Mouse (Mus musculus): ENCODE measurements around the gene Defa35. TPM values are rescaled to one million over a fixed set of nuclear protein-coding genes. Genes with fewer than 3 reads are reported as not detected.
"Not testable (repeated sequence)": the region's sequence is repeated elsewhere in the genome, so short reads cannot be mapped to it uniquely, and the experiment has no call there.

Gene Defa35
- not detected in 2 replicates for polyA plus RNA-seq (2014; fragmentation: Nextera tagmentation; extraction: Ambion mirVana)

DNA sequence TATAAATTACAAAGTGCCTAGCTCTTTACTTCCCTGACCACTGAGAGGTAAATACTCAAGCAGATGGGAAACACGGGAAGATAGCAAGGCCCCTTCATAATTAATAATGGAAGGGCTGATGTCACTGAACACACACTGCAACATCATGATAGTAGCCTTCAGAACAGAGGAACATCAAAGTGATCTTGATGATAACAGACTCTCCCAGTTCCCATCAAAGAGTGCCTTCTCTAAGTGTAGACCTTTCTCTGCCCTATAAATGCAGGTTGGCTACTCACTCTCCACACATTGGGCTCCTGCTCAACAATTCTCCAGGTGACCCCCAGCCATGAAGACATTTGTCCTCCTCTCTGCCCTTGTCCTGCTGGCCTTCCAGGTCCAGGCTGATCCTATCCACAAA, at the start of gene Defa35:
Gene Defa35, plus strand, starts transcription at position 301 of the 400 bp plus-strand sequence.
- not testable (repeated sequence) for DNase-seq (ENCODE audit: low spot score); H3K4me3 ChIP-seq (ENCODE audit: low read depth, low read length); H3K4me1 ChIP-seq (ENCODE audit: control insufficient read depth, insufficient read depth, low read length)

DNA sequence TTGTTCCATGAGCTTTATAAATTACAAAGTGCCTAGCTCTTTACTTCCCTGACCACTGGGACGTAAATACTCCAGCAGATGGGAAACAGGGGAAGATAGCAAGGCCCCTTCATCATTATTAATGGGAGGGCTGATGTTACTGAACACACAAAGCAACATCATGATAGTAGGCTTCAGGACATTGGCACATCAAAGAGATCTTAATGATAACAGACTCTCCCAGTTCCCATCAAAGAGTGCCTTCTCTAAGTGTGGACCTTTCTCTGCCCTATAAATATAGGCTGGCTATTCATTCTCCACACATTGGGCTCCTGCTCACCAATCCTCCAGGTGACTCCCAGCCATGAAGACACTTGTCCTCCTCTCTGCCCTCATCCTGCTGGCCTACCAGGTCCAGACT, 39.6 kb upstream of the Defa35 start, which contains the start of gene Defa21:
Gene Defa21, plus strand, starts transcription at position 301 of the 400 bp plus-strand sequence.
- H3K9ac ChIP-seq (ENCODE audit: low read length); ATAC-seq (ENCODE audit: insufficient read depth, low FRiP score, low TSS enrichment); H3K4me1 ChIP-seq (ENCODE audit: control insufficient read depth, insufficient read depth, low read length); H3K36me3 ChIP-seq (ENCODE audit: control insufficient read depth, insufficient read depth, low read length); H3K9me3 ChIP-seq (ENCODE audit: control insufficient read depth, low read length); H3K4me3 ChIP-seq (ENCODE audit: low read depth, low read length); H3K27me3 ChIP-seq (ENCODE audit: control insufficient read depth, insufficient read depth, low read length); DNase-seq (ENCODE audit: low spot score); H3K4me2 ChIP-seq (ENCODE audit: low read depth); H3K27ac ChIP-seq (ENCODE audit: low read depth, low read length): not testable (repeated sequence)
- WGBS, result no CpG with 5 or more reads among the region's 1 CpGs

More for the DNA sequence above, at the start of gene Defa35:
- 68% methylated on average over 1 of the region's 1 CpGs for WGBS
- not testable (repeated sequence) for H3K27ac ChIP-seq (ENCODE audit: low read depth, low read length); H3K36me3 ChIP-seq (ENCODE audit: control insufficient read depth, insufficient read depth, low read length); H3K9ac ChIP-seq (ENCODE audit: low read length); ATAC-seq (ENCODE audit: insufficient read depth, low FRiP score, low TSS enrichment); H3K4me2 ChIP-seq (ENCODE audit: low read depth); H3K9me3 ChIP-seq (ENCODE audit: control insufficient read depth, low read length); H3K27me3 ChIP-seq (ENCODE audit: control insufficient read depth, insufficient read depth, low read length)

DNA sequence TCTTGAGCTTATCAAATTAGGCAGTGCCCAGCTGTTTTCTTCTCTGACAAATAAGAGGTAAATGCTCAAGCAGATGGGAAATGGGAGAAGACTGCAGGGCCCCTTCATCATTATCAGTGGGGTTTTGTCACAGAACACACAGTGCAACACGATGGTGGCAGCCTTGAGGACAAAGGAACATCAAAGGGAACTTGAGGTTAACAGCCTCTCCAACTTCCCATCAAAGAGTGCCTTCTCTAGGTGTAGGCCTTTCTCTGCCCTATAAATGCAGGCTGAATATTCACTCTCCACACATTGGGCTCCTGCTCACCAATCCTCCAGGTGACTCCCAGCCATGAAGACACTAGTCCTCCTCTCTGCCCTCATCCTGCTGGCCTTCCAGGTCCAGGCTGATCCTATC, 10.1 kb upstream of the Defa35 start, which contains the start of gene Defa23:
Gene Defa23, plus strand, starts transcription at position 301 of the 400 bp plus-strand sequence.
- ATAC-seq (ENCODE audit: insufficient read depth, low FRiP score, low TSS enrichment), result not testable (repeated sequence)
- WGBS, result no CpG with 5 or more reads among the region's 1 CpGs

DNA sequence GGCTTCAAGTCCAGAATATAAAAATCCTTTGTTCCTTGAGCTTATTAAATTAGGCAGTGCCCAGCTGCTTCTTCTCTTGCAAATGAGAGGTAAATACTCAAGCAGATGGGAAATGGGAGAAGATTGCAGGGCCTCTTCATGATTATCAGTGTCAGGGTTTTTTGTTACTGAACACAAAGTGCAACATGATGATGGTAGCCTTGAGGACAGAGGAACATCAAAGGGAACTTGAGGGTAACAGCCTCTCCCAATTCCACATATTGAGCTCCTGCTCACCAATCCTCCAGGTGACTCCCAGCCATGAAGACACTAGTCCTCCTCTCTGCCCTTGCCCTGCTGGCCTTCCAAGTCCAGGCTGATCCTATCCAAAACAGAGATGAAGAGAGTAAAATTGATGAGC, 19.3 kb downstream of the Defa35 start, which contains the start of gene Defa25:
Gene Defa25, plus strand, starts transcription at position 301 of the 400 bp plus-strand sequence.
- H3K27ac ChIP-seq (ENCODE audit: low read depth, low read length); H3K4me3 ChIP-seq (ENCODE audit: low read depth, low read length); H3K27me3 ChIP-seq (ENCODE audit: control insufficient read depth, insufficient read depth, low read length); DNase-seq (ENCODE audit: low spot score); H3K4me2 ChIP-seq (ENCODE audit: low read depth); H3K9me3 ChIP-seq (ENCODE audit: control insufficient read depth, low read length); H3K4me1 ChIP-seq (ENCODE audit: control insufficient read depth, insufficient read depth, low read length); H3K36me3 ChIP-seq (ENCODE audit: control insufficient read depth, insufficient read depth, low read length); H3K9ac ChIP-seq (ENCODE audit: low read length); ATAC-seq (ENCODE audit: insufficient read depth, low FRiP score, low TSS enrichment): not testable (repeated sequence)

More for the DNA sequence above, 10.1 kb upstream of the Defa35 start, which contains the start of gene Defa23:
- not testable (repeated sequence) for H3K4me2 ChIP-seq (ENCODE audit: low read depth); H3K4me3 ChIP-seq (ENCODE audit: low read depth, low read length); H3K27me3 ChIP-seq (ENCODE audit: control insufficient read depth, insufficient read depth, low read length); H3K9me3 ChIP-seq (ENCODE audit: control insufficient read depth, low read length); H3K36me3 ChIP-seq (ENCODE audit: control insufficient read depth, insufficient read depth, low read length); DNase-seq (ENCODE audit: low spot score); H3K27ac ChIP-seq (ENCODE audit: low read depth, low read length); H3K9ac ChIP-seq (ENCODE audit: low read length); H3K4me1 ChIP-seq (ENCODE audit: control insufficient read depth, insufficient read depth, low read length)

DNA sequence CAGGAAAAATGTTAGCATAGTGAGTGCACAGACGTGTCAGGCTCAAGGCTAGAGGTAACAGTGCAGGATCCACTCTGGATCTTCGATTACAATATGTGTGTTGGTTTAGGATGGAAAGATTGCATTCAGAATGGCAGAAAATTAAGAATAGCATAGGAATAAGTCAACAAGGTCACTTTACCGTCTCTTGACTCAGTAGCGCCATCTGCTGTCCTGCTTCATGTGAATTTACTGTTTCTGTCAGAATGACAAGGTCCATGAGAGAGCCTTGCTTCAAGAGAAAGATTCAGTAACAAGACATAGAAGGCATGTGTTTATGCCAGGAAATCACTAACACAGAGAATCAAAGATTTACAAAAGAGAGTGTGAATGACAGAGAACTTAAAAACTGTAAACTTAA, 28.3 kb downstream of the Defa35 start:
- ATAC-seq (ENCODE audit: insufficient read depth, low FRiP score, low TSS enrichment) (no peak), DNase-seq (ENCODE audit: low spot score) (no peak)
- Histone ChIP-seq H3K9ac (ENCODE audit: low read length) (no peak overlapping the region), H3K4me3 (ENCODE audit: low read depth, low read length) (no peak overlapping the region), H3K9me3 (ENCODE audit: control insufficient read depth, low read length) (no peaks in the 10 kb centered on the region), H3K4me2 (ENCODE audit: low read depth) (no peak overlapping the region), H3K27me3 (ENCODE audit: control insufficient read depth, insufficient read depth, low read length) (no peaks in the 10 kb centered on the region), H3K36me3 (ENCODE audit: control insufficient read depth, insufficient read depth, low read length) (no peaks in the 10 kb centered on the region), H3K4me1 (ENCODE audit: control insufficient read depth, insufficient read depth, low read length) (no peaks in the 10 kb centered on the region), H3K27ac (ENCODE audit: low read depth, low read length) (no peak overlapping the region)
- 37% methylated on average over 4 of the region's 4 CpGs for WGBS

DNA sequence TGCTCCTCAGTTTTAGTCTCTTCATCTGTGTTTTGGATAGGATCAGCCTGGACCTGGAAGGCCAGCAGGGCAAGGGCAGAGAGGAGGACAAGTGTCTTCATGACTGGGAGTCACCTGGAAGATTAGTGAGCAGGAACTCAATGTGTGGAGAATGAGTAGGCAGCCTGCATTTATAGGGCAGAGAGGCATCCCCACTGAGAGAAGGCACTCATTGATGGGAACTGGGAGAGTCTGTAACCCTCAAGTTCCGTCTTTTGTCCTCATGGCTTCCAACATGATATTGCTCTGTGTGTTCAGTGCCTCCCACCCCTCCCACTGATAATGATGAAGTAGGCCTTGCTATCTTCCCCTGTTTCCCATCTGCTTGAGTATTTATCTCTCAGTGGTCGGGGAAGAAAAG, 31.1 kb downstream of the Defa35 start, which contains the start of gene Gm14851:
Gene Gm14851, minus strand, starts transcription at position 101 of the 400 bp plus-strand sequence.
- H3K9ac ChIP-seq (ENCODE audit: low read length); DNase-seq (ENCODE audit: low spot score); H3K4me3 ChIP-seq (ENCODE audit: low read depth, low read length); H3K27ac ChIP-seq (ENCODE audit: low read depth, low read length); H3K27me3 ChIP-seq (ENCODE audit: control insufficient read depth, insufficient read depth, low read length); H3K36me3 ChIP-seq (ENCODE audit: control insufficient read depth, insufficient read depth, low read length); H3K4me2 ChIP-seq (ENCODE audit: low read depth); H3K9me3 ChIP-seq (ENCODE audit: control insufficient read depth, low read length); H3K4me1 ChIP-seq (ENCODE audit: control insufficient read depth, insufficient read depth, low read length); ATAC-seq (ENCODE audit: insufficient read depth, low FRiP score, low TSS enrichment): not testable (repeated sequence)
- WGBS, result no CpG with 5 or more reads among the region's 2 CpGs

Other genes with a start within 250 kb of the Defa35 start
- gene Defb33, start 172.4 kb upstream of the Defa35 start, polyA plus RNA-seq (2014; fragmentation: Nextera tagmentation; extraction: Ambion mirVana), result not detected in 2 replicates
- not detected in 2 replicates for gene Gm15056, start 162.4 kb upstream of the Defa35 start, polyA plus RNA-seq (2014; fragmentation: Nextera tagmentation; extraction: Ambion mirVana)
- gene Gm6040, start 143.0 kb upstream of the Defa35 start, polyA plus RNA-seq (2014; fragmentation: Nextera tagmentation; extraction: Ambion mirVana), result not detected in 2 replicates
- not detected in 2 replicates for gene AY761185, start 120.3 kb upstream of the Defa35 start, polyA plus RNA-seq (2014; fragmentation: Nextera tagmentation; extraction: Ambion mirVana)
- not detected in 2 replicates for gene Defa21, start 39.5 kb upstream of the Defa35 start, polyA plus RNA-seq (2014; fragmentation: Nextera tagmentation; extraction: Ambion mirVana)
- gene Defa23, start 10.0 kb upstream of the Defa35 start, polyA plus RNA-seq (2014; fragmentation: Nextera tagmentation; extraction: Ambion mirVana), result not detected in 2 replicates
- gene Defa25, start 19.4 kb downstream of the Defa35 start, polyA plus RNA-seq (2014; fragmentation: Nextera tagmentation; extraction: Ambion mirVana), result not detected in 2 replicates
- gene Gm14851, start 31.0 kb downstream of the Defa35 start, polyA plus RNA-seq (2014; fragmentation: Nextera tagmentation; extraction: Ambion mirVana), result not detected in 2 replicates
- not detected in 2 replicates for gene Defa30, start 69.6 kb downstream of the Defa35 start, polyA plus RNA-seq (2014; fragmentation: Nextera tagmentation; extraction: Ambion mirVana)
- not detected in 2 replicates for gene Defa22, start 97.2 kb downstream of the Defa35 start, polyA plus RNA-seq (2014; fragmentation: Nextera tagmentation; extraction: Ambion mirVana)
- gene Defa31, start 126.6 kb downstream of the Defa35 start, polyA plus RNA-seq (2014; fragmentation: Nextera tagmentation; extraction: Ambion mirVana), result not detected in 2 replicates
- gene Gm15293, start 136.5 kb downstream of the Defa35 start, polyA plus RNA-seq (2014; fragmentation: Nextera tagmentation; extraction: Ambion mirVana), result not detected in 2 replicates
- gene Gm15292, start 184.7 kb downstream of the Defa35 start, polyA plus RNA-seq (2014; fragmentation: Nextera tagmentation; extraction: Ambion mirVana), result not detected in 2 replicates

All from neural tube, embryonic 11.5 days (tissue).